Mouse (Mus musculus): ENCODE data around the gene Mad2l1. TPM values are rescaled to one million over a fixed set of nuclear protein-coding genes. Genes with fewer than 3 reads are reported as not detected.

The Mad2l1 gene
- polyA plus RNA-seq (2012; rRNA removed): 53.2 and 60.0 TPM in 2 replicates

DNA sequence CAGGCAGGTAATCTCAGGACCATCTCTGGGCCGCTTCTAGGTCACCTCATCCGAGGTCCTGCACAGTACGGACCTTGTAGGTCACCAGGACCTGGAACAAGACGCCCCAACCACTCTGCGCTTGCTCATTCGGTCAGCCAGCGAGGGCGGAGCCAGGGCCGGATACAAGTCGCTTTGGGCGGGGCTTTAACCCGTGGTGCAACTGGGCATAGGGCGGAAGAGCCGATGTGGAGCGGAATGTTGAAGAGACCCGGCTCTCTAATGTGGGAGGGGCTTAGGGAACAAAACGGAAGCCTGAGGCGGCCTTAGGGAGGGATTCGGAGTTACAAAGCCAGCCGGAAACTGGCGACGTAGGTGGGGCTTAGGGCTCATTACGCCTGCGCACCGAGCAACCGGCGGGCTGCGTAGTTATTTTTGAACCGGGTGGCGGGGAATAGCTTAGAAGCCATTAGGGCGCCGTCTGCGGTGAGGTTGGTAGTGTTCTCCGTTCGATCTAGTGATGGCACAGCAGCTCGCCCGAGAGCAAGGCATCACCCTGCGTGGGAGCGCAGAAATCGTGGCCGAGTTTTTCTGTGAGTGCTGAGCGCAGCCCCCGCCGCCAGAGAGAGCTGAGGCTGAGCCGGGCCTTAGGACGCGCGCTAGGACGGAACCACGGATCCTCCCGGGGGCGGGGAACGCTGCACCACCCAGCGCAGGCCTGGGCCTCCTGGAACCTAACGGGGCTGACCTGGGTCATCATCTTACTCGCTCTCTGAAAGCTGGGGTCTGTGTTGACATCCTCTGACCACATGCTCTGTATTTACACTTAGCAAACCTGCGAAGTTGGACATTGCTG is at the start of gene Mad2l1:
Gene Mad2l1, plus strand, starts transcription at position 363 of the 835 bp plus-strand sequence.

DNA sequence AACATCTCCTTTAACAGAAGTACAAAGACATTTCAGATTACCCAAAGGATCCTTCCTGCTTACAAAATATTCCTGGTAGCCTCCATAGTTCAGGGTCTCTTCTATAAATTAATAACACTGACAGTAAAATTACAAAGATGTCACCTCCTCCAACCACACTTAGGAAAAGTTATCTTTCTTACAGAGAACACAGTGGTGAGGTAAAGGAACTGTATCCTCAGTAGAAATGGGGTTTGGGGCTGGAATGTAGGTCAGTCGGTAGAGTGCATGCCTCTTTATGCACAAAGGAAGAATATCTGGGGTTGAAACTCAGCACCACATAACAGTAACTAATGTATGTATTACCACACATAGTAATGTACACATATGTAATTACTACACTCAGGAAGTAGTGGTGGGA is 24.8 kb downstream of the Mad2l1 start, which contains the start of gene Vmn1r32:
Gene Vmn1r32, minus strand, starts transcription at position 101 of the 400 bp plus-strand sequence.

Other genes with a start within 250 kb of the Mad2l1 start
- not detected in 2 replicates for gene Vmn1r32, start 24.7 kb downstream of the Mad2l1 start, polyA plus RNA-seq (2012; rRNA removed)
- gene Vmn1r33, start 82.9 kb downstream of the Mad2l1 start, polyA plus RNA-seq (2012; rRNA removed): not detected in 2 replicates
- gene Vmn1r34, start 108.5 kb downstream of the Mad2l1 start, polyA plus RNA-seq (2012; rRNA removed): not detected in 2 replicates
- not detected in 2 replicates for gene Vmn1r35, start 150.5 kb downstream of the Mad2l1 start, polyA plus RNA-seq (2012; rRNA removed)
- not detected in 2 replicates for gene Vmn1r36, start 183.8 kb downstream of the Mad2l1 start, polyA plus RNA-seq (2012; rRNA removed)
- gene Vmn1r37, start 194.0 kb downstream of the Mad2l1 start, polyA plus RNA-seq (2012; rRNA removed): not detected in 2 replicates
- gene Vmn1r38, start 247.2 kb downstream of the Mad2l1 start, polyA plus RNA-seq (2012; rRNA removed): not detected in 2 replicates

Measured in liver, embryonic 14 days (tissue).